Mouse (Mus musculus) neural tube, embryonic 14.5 days (tissue): ENCODE data around the gene Syt3. TPM values are rescaled to one million over a fixed set of nuclear protein-coding genes. Genes with fewer than 3 reads are reported as not detected.

Experiments used
- ATAC-seq: fragments of 200-750 bp; cut with Nextera tagmentation; 2 replicates; pipeline ENCODE4 v1.8.0; 2017; ENCODE audit warnings: low read depth, mild to moderate bottlenecking, moderate TSS enrichment, moderate library complexity
- H3K27ac ChIP-seq: fragments of 300-500 bp; sonication (generic); 2 replicates; pipeline ENCODE4 v1.5.1; 2014; ENCODE audit warnings: low read depth, mild to moderate bottlenecking, control low read depth, low read length, moderate library complexity, mixed read lengths
- H3K27me3 ChIP-seq: fragments of 300-500 bp; sonication (generic); 2 replicates; pipeline ENCODE4 v1.6.1; 2014; ENCODE audit warnings: low read length; ENCODE audit not compliant: control insufficient read depth, insufficient read depth
- H3K36me3 ChIP-seq: fragments of 300-500 bp; sonication (generic); 2 replicates; pipeline ENCODE4 v1.6.1; 2014; ENCODE audit warnings: low read length, mixed read lengths; ENCODE audit not compliant: control insufficient read depth, insufficient read depth
- H3K4me1 ChIP-seq: fragments of 300-500 bp; sonication (generic); 2 replicates; pipeline ENCODE4 v1.6.1; 2014; ENCODE audit warnings: low read length; ENCODE audit not compliant: control insufficient read depth, insufficient read depth
- H3K4me2 ChIP-seq: fragments of 300-500 bp; sonication (generic); 2 replicates; pipeline ENCODE4 v1.6.1; 2014; ENCODE audit warnings: mild to moderate bottlenecking, low read depth, low read length, control low read depth
- H3K4me3 ChIP-seq: fragments of 300-500 bp; sonication (generic); 2 replicates; pipeline ENCODE4 v1.5.1; 2014; ENCODE audit warnings: low read depth, low read length, control low read depth, mixed read lengths
- H3K9ac ChIP-seq: fragments of 300-500 bp; sonication (generic); replicated peaks from 2 replicates; pipeline ENCODE4 v1.6.1; 2014; ENCODE audit warnings: low read depth, mild to moderate bottlenecking, control low read depth, low read length, mixed read lengths
- H3K9me3 ChIP-seq: fragments of 300-500 bp; sonication (generic); 2 replicates; pipeline ENCODE4 v1.6.1; 2016; ENCODE audit warnings: low read length; ENCODE audit not compliant: control insufficient read depth
- WGBS: fragments of 180-500 bp; shearing (Covaris S2); extraction: QIAGEN DNeasy Blood & Tissue Kit; methylation state at CpG from one replicate; pipeline ENCODE4 v1.1.7; 2014; 5-methylcytosine and 5-hydroxymethylcytosine counted together
- polyA plus RNA-seq: library from polyadenylated mRNA; unstranded; fragments of >200 nt; fragmentation: Nextera tagmentation; extraction: Ambion mirVana; gene quantifications from 2 replicates; pipeline ENCODE4 v1.2.1, GENCODE M21; 2014

Gene Syt3
- polyA plus RNA-seq, 1 experiment from 2014 or later: 68.4 TPM

- H3K36me3 ChIP-seq: peaks cover 28% of the 10 kb centered on the region; the same call in 1 of the 2 replicates
- H3K27ac ChIP-seq: peak overlapping the region; percentile 98
- H3K4me2 ChIP-seq: peak overlapping the region; percentile 97
- peak overlapping the region; percentile 99 for H3K9ac ChIP-seq
- WGBS: 3% methylated on average over 20 of the region's 20 CpGs
- H3K4me1 ChIP-seq: peaks cover 43% of the 10 kb centered on the region
- peak overlapping the region; percentile 80 for H3K4me3 ChIP-seq
- no peaks in the 10 kb centered on the region; the same call in 1 of the 2 replicates for H3K27me3 ChIP-seq
- peak; percentile 32 for ATAC-seq
- no peaks in the 10 kb centered on the region for H3K9me3 ChIP-seq
Measured at GRCm38 (mm10) chr7:44443268-44444173, 59.6 kb downstream of the Syt3 start.

- peak overlapping the region; percentile 97 for H3K4me2 ChIP-seq
- peak overlapping the region; percentile 80 for H3K4me3 ChIP-seq
- WGBS: 19% methylated on average over 29 of the region's 29 CpGs
- H3K9ac ChIP-seq: peak overlapping the region; percentile 32
- H3K27me3 ChIP-seq: no peaks in the 10 kb centered on the region; the same call in 1 of the 2 replicates
- H3K9me3 ChIP-seq: no peaks in the 10 kb centered on the region
- H3K36me3 ChIP-seq: peaks cover 33% of the 10 kb centered on the region
- H3K27ac ChIP-seq: no peak overlapping the region
- no peak for ATAC-seq
- peaks cover 46% of the 10 kb centered on the region for H3K4me1 ChIP-seq
Measured at GRCm38 (mm10) chr7:44444886-44445527, 61.1 kb downstream of the Syt3 start.

GRCm38 (mm10) chr7:44445528-44445923 is 61.6 kb downstream of the Syt3 start:
- Histone ChIP-seq H3K27me3 (no peaks in the 10 kb centered on the region; the same call in 1 of the 2 replicates), H3K4me3 (peak overlapping the region; percentile 80), H3K4me1 (peaks cover 46% of the 10 kb centered on the region), H3K9ac (peak overlapping the region; percentile 32), H3K4me2 (peak overlapping the region; percentile 97), H3K36me3 (peaks cover 37% of the 10 kb centered on the region), H3K9me3 (no peaks in the 10 kb centered on the region), H3K27ac (no peak overlapping the region)
- WGBS: 22% methylated on average over 7 of the region's 7 CpGs
- ATAC-seq: no peak

GRCm38 (mm10) chr7:44446070-44446855 is 62.4 kb downstream of the Syt3 start:
- Histone ChIP-seq H3K4me2 (peak overlapping the region; percentile 97), H3K27me3 (no peaks in the 10 kb centered on the region; the same call in 1 of the 2 replicates), H3K9me3 (no peaks in the 10 kb centered on the region), H3K4me1 (peaks cover 44% of the 10 kb centered on the region), H3K9ac (0 out of 2 replicates have a peak overlapping the region, but pooled peaks have one; percentile 2), H3K36me3 (peaks cover 37% of the 10 kb centered on the region), H3K27ac (peak overlapping the region; percentile 28; the same call in 1 of the 2 replicates), H3K4me3 (peak overlapping the region; percentile 10; the same call in 1 of the 2 replicates)
- WGBS: 33% methylated on average over 12 of the region's 12 CpGs
- ATAC-seq: no peak

Other genes starting within 250 kb of the Syt3 start
- not detected in 2 replicates for gene Klk1b16, start 247.3 kb upstream of the Syt3 start, polyA plus RNA-seq
- gene Klk1b24, start 195.9 kb upstream of the Syt3 start, polyA plus RNA-seq: not detected in 2 replicates
- not detected in 2 replicates for gene Klk1b3, start 185.9 kb upstream of the Syt3 start, polyA plus RNA-seq
- not detected in 2 replicates for gene Klk1b4, start 176.7 kb upstream of the Syt3 start, polyA plus RNA-seq
- not detected in 2 replicates for gene Klk1b5, start 168.2 kb upstream of the Syt3 start, polyA plus RNA-seq
- gene Klk1, start 158.7 kb upstream of the Syt3 start, polyA plus RNA-seq: not detected in 2 replicates
- not detected in 2 replicates for gene Gm36864, start 147.9 kb upstream of the Syt3 start, polyA plus RNA-seq
- 1.5 and 1.6 TPM in 2 replicates for gene 1700028J19Rik, start 137.4 kb upstream of the Syt3 start, polyA plus RNA-seq
- 164 and 180 TPM in 2 replicates for gene 2410002F23Rik, start 137.4 kb upstream of the Syt3 start, polyA plus RNA-seq
- not detected in 2 replicates for gene Acp4, start 126.7 kb upstream of the Syt3 start, polyA plus RNA-seq
- not detected in 2 replicates for gene Gm15517, start 122.7 kb upstream of the Syt3 start, polyA plus RNA-seq
- 2.8 and 4.6 TPM in 2 replicates for gene Clec11a, start 77.2 kb upstream of the Syt3 start, polyA plus RNA-seq
- gene Shank1, start 73.8 kb upstream of the Syt3 start, polyA plus RNA-seq: 39.9 and 62.7 TPM in 2 replicates
- 2.0 and 2.6 TPM in 2 replicates for gene 1700008O03Rik, start 1.7 kb downstream of the Syt3 start, polyA plus RNA-seq
- gene Lrrc4b, start 44.9 kb downstream of the Syt3 start, polyA plus RNA-seq: 21.9 and 28.1 TPM in 2 replicates
- 3.3 and 5.2 TPM in 2 replicates for gene Aspdh, start 81.3 kb downstream of the Syt3 start, polyA plus RNA-seq
- gene Josd2, start 83.9 kb downstream of the Syt3 start, polyA plus RNA-seq: 26.9 and 33.4 TPM in 2 replicates
- gene Emc10, start 112.4 kb downstream of the Syt3 start, polyA plus RNA-seq: 153 and 162 TPM in 2 replicates
- gene Fam71e1, start 112.5 kb downstream of the Syt3 start, polyA plus RNA-seq: 19.5 and 24.9 TPM in 2 replicates
- gene Mybpc2, start 140.6 kb downstream of the Syt3 start, polyA plus RNA-seq: 0.07 TPM in 1 of 2 replicates, not detected in the other
- not detected in 2 replicates for gene Spib, start 148.0 kb downstream of the Syt3 start, polyA plus RNA-seq
- gene Pold1, start 164.7 kb downstream of the Syt3 start, polyA plus RNA-seq: 9.4 and 12.5 TPM in 2 replicates
- gene Nr1h2, start 169.8 kb downstream of the Syt3 start, polyA plus RNA-seq: 57.2 and 59.5 TPM in 2 replicates
- 0.82 and 2.1 TPM in 2 replicates for gene Napsa, start 188.3 kb downstream of the Syt3 start, polyA plus RNA-seq
- gene Kcnc3, start 206.6 kb downstream of the Syt3 start, polyA plus RNA-seq: 7.5 and 8.9 TPM in 2 replicates